In the genomic region with DNA sequence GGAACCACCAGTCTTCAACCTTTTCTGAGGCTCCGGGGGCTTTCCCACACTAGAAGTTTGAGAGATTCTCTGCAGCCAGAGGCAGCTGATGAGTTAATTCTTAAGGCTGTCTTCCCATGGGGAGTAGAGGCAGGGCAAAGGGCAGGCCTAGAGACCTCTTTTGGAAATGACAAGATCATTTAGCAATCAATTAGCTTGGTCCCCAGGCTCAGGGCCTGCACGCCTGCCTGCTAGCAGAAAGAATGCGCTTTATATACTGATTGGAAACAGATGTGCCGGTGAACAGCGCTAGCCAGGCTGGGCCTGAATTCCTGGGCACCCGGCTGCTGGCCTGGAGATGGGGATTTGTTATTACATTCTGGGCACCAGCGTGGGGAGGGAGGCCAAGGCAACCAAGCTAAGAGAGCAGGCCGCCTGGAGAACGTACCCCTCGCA, we compare ENCODE assay signal across 8 mouse cellular contexts.
DNase-seq lines count a peak whose midpoint lies in the region; ATAC-seq lines count a peak whose summit lies in the region.

No protein-coding gene starts in this region.

- H3K27ac ChIP-seq in heart, embryonic 14.5 days (replicated peaks in 1 of 2; ENCODE audit: control insufficient read depth in 1 of 2, insufficient read depth in 1 of 2, low read depth in 2 of 2, low read length in 2 of 2) = peak overlapping the region; percentile 14 to 61; a peak in 3 of 4 replicates
- peak overlapping the region; percentile 81 for H3K27ac ChIP-seq in limb, embryonic 10.5 days

- peaks cover 14 to 15% of the 10 kb centered on the region in 2 experiments for H3K4me1 ChIP-seq in heart, embryonic 14.5 days (ENCODE audit: control insufficient read depth in 2 of 2, insufficient read depth in 2 of 2, low read length in 2 of 2)
- H3K4me1 ChIP-seq in limb, embryonic 10.5 days = peaks cover 47% of the 10 kb centered on the region

- no peak overlapping the region for H3K9ac ChIP-seq in heart, embryonic 14.5 days (ENCODE audit: low read length)

- 0 out of 2 replicates have a peak, but pooled peaks cover 5% of the 10 kb centered on the region for H3K9me3 ChIP-seq in heart, embryonic 14.5 days (ENCODE audit: control insufficient read depth, low read length)
- H3K9me3 ChIP-seq in limb, embryonic 10.5 days (replicated peaks) = no peaks in the 10 kb centered on the region

- no peak overlapping the region for H3K4me2 ChIP-seq in heart, embryonic 14.5 days (ENCODE audit: low read length)

- peak; percentile 31 for DNase-seq in MN1 (ENCODE audit: low spot score)
- DNase-seq in embryo, embryonic 11.5 days (ENCODE audit: low read depth, low spot score) = peak; percentile 82
- peak; percentile 81 for DNase-seq in limb, embryonic 10.5 days (ENCODE audit: low spot score)
- DNase-seq in frontal cortex, postnatal 25 days (ENCODE audit: low spot score in 2 of 2) = no peak
- no peak for DNase-seq in urinary bladder, adult 18-20 months (ENCODE audit: low spot score in 2 of 2)
- no peak for DNase-seq in left cerebral cortex, postnatal 14 days (ENCODE audit: low spot score in 2 of 2)

- H3K4me3 ChIP-seq in heart, embryonic 14.5 days (ENCODE audit: control insufficient read depth in 1 of 2, insufficient read depth in 1 of 2, low read depth in 1 of 2, low read length in 2 of 2) = no peak overlapping the region
- H3K4me3 ChIP-seq in limb, embryonic 10.5 days = peak overlapping the region; percentile 18; the same call in 1 of the 2 replicates

- no peak for ATAC-seq in heart, embryonic 14.5 days (ENCODE audit: insufficient number of reproducible peaks, insufficient read depth, low FRiP score, low read depth)
- ATAC-seq in cerebellum, adult (ENCODE audit: insufficient number of reproducible peaks, low FRiP score, low TSS enrichment) = no peak

- intact Hi-C loops in left cerebral cortex, postnatal 14 days (cut with DNase I) = loop anchor here (10.0 kb wide), 1 partner anchor 181 kb away; no protein-coding TSS in a partner anchor

- no peaks in the 10 kb centered on the region for H3K36me3 ChIP-seq in heart, embryonic 14.5 days (ENCODE audit: control insufficient read depth, insufficient read depth, low read length)
- no peaks in the 10 kb centered on the region for H3K36me3 ChIP-seq in limb, embryonic 10.5 days

- 36% methylated on average over 10 of the region's 10 CpGs for WGBS in heart, embryonic 14.5 days
- 10% methylated on average over 10 of the region's 10 CpGs for WGBS in limb, embryonic 10.5 days

- H3K27me3 ChIP-seq in heart, embryonic 14.5 days (ENCODE audit: control insufficient read depth, insufficient read depth, low read length) = no peaks in the 10 kb centered on the region
- no peaks in the 10 kb centered on the region for H3K27me3 ChIP-seq in limb, embryonic 10.5 days (ENCODE audit: low read depth, poor library complexity, severe bottlenecking)

Comparison
In these comparisons a context has a peak if more than half of its experiments do, and no peak if none do; other contexts are left out.
1. DNase-seq: peak in MN1 (single experiment), embryo, embryonic 11.5 days (single experiment) and limb, embryonic 10.5 days (single experiment); none in frontal cortex, postnatal 25 days (0 of 2), urinary bladder, adult 18-20 months (0 of 2) and left cerebral cortex, postnatal 14 days (0 of 2).